Mouse (Mus musculus) left cerebral cortex, postnatal 25 days (tissue): ENCODE measurements at regions not wholly inside any gene's neighbourhood (a gene's known extent, or its start where the extent isn't known, plus 50 kb on each side); places are given as distances from the start of the nearest gene placed in this dataset.
"Not testable (repeated sequence)": the region's sequence is repeated elsewhere in the genome, so short reads cannot be mapped to it uniquely, and the experiment has no call there.

Source experiments
- DNase-seq, 2 experiments: peaks; one replicate each; pipeline ENCODE4 v3.0.0; 2022; ENCODE audit warnings: low spot score in 2 of 2, mixed read lengths in 1 of 2
- intact Hi-C: fragments of 180-260 bp; cut with DNase I; formaldehyde crosslinking; loops from one replicate; pipeline ENCODE4 v1.15.1; 2025

- peak in 1 of 2 experiments; percentile 2 for DNase-seq
- intact Hi-C loops = loop anchor here (5.0 kb wide), 1 partner anchor 274 kb away; no protein-coding TSS in a partner anchor
Observed at GRCm38 (mm10) chr1:137221087-137222057, 261.1 kb upstream of the Nr5a2 start.

GRCm38 (mm10) chr1:137220226-137220625, 260.0 kb upstream of the Nr5a2 start:
- DNase-seq = no peak
- intact Hi-C loops = loop anchor here (5.0 kb wide), 1 partner anchor 273 kb away; no protein-coding TSS in a partner anchor

GRCm38 (mm10) chr1:137218611-137219010, 258.4 kb upstream of the Nr5a2 start:
- DNase-seq = no peak
- intact Hi-C loops = no loop called here

GRCm38 (mm10) chr1:137218096-137218495, 257.8 kb upstream of the Nr5a2 start:
- intact Hi-C loops = no loop called here
- DNase-seq = no peak

- no peak for DNase-seq
- intact Hi-C loops = no loop called here
Observed at GRCm38 (mm10) chr1:137217206-137217605, 257.0 kb upstream of the Nr5a2 start.

GRCm38 (mm10) chr1:137214328-137214727, 254.1 kb upstream of the Nr5a2 start:
- DNase-seq, intact Hi-C loops: not testable (repeated sequence)

- DNase-seq = no peak
- intact Hi-C loops = no loop called here
Observed at GRCm38 (mm10) chr1:137213717-137214116, 253.5 kb upstream of the Nr5a2 start.

- intact Hi-C loops = no loop called here
- no peak for DNase-seq
Observed at GRCm38 (mm10) chr1:137212856-137213255, 252.6 kb upstream of the Nr5a2 start.

GRCm38 (mm10) chr1:137204371-137204770, 244.1 kb upstream of the Nr5a2 start:
- no peak for DNase-seq
- intact Hi-C loops = no loop called here

GRCm38 (mm10) chr1:137203512-137203911, 243.3 kb upstream of the Nr5a2 start:
- no peak for DNase-seq
- intact Hi-C loops = no loop called here

GRCm38 (mm10) chr1:137200931-137201330, 240.7 kb upstream of the Nr5a2 start:
- DNase-seq = peak in 1 of 2 experiments; percentile 24
- intact Hi-C loops = no loop called here

- no peak for DNase-seq
- intact Hi-C loops = no loop called here
Observed at GRCm38 (mm10) chr1:137195962-137196361, 235.7 kb upstream of the Nr5a2 start.

GRCm38 (mm10) chr1:137195065-137195620, 234.9 kb upstream of the Nr5a2 start:
- intact Hi-C loops = no loop called here
- DNase-seq = no peak

GRCm38 (mm10) chr1:137178231-137178630, 218.0 kb upstream of the Nr5a2 start:
- intact Hi-C loops = no loop called here

GRCm38 (mm10) chr1:137176696-137177095, 216.4 kb upstream of the Nr5a2 start:
- no peak for DNase-seq
- intact Hi-C loops = no loop called here

More at GRCm38 (mm10) chr1:137178231-137178630, 218.0 kb upstream of the Nr5a2 start:
- DNase-seq = no peak

- intact Hi-C loops = no loop called here
- DNase-seq = no peak
Observed at GRCm38 (mm10) chr1:137174081-137174480, 213.8 kb upstream of the Nr5a2 start.

GRCm38 (mm10) chr1:137172128-137172527, 211.9 kb upstream of the Nr5a2 start:
- no peak for DNase-seq
- intact Hi-C loops = no loop called here

- intact Hi-C loops = no loop called here
- DNase-seq = no peak
Observed at GRCm38 (mm10) chr1:137171451-137171850, 211.2 kb upstream of the Nr5a2 start.

GRCm38 (mm10) chr1:137147891-137148290, 187.6 kb upstream of the Nr5a2 start:
- DNase-seq = no peak
- intact Hi-C loops = no loop called here

- DNase-seq = no peak
- intact Hi-C loops = no loop called here
Observed at GRCm38 (mm10) chr1:137141879-137142570, 181.8 kb upstream of the Nr5a2 start.
